Mouse (Mus musculus) thymus, adult 2 months (tissue): ENCODE data around the gene Art1. TPM values are rescaled to one million over a fixed set of nuclear protein-coding genes. Genes with fewer than 3 reads are reported as not detected.

Source experiments
- DNase-seq: peaks from one replicate; pipeline ENCODE4 v3.0.0; 2021
- H3K27ac ChIP-seq: fragments of 200-500 bp; 2 replicates; pipeline ENCODE4 v1.5.1; 2012; ENCODE audit warnings: low read length, control low read depth; ENCODE audit not compliant: control insufficient read depth, insufficient read depth
- H3K27me3 ChIP-seq: fragments of 200-500 bp; 2 replicates; pipeline ENCODE4 v1.6.1; 2012; ENCODE audit warnings: mild to moderate bottlenecking, low read length, moderate library complexity, mixed read lengths; ENCODE audit not compliant: control insufficient read depth, insufficient read depth
- H3K36me3 ChIP-seq: fragments of 200-500 bp; 2 replicates; pipeline ENCODE4 v1.6.1; 2012; ENCODE audit warnings: mild to moderate bottlenecking, low read length, moderate library complexity; ENCODE audit not compliant: control insufficient read depth, insufficient read depth
- H3K4me1 ChIP-seq: fragments of 200-500 bp; replicated peaks from 2 replicates; pipeline ENCODE4 v1.6.1; 2012; ENCODE audit warnings: low read length; ENCODE audit not compliant: control insufficient read depth, insufficient read depth
- H3K4me3 ChIP-seq: fragments of 200-500 bp; 2 replicates; pipeline ENCODE4 v1.5.1; 2012; ENCODE audit warnings: mild to moderate bottlenecking, low read length, control low read depth, moderate library complexity; ENCODE audit not compliant: control insufficient read depth, insufficient read depth
- CTCF ChIP-seq: fragments of 200-500 bp; IDR thresholded peaks from 2 replicates; pipeline ENCODE4 v1.5.1; 2012; ENCODE audit warnings: mild to moderate bottlenecking, control low read depth, low read length, moderate library complexity, borderline replicate concordance; ENCODE audit not compliant: control insufficient read depth, poor library complexity, insufficient read depth; ENCODE audit errors: extremely low read depth
- POLR2A ChIP-seq: fragments of 200-500 bp; IDR thresholded peaks from 2 replicates; pipeline ENCODE4 v1.6.1; 2012; ENCODE audit warnings: mild to moderate bottlenecking, low read length, control low read depth, moderate library complexity; ENCODE audit not compliant: control insufficient read depth, poor library complexity, insufficient read depth; ENCODE audit errors: extremely low read depth
- WGBS: fragments of 180-500 bp; shearing (Covaris S2); methylation state at CpG from one replicate; pipeline ENCODE4 v1.1.7; 2018; 5-methylcytosine and 5-hydroxymethylcytosine counted together
- polyA plus RNA-seq: library from polyadenylated mRNA; depleted of rRNA; stranded (reverse); fragments of >200 nt; gene quantifications from 2 replicates; pipeline ENCODE4 v1.2.3, GENCODE M21; 2012; rRNA removed

Gene Art1
- polyA plus RNA-seq, 1 experiment = 23.7 TPM

DNA sequence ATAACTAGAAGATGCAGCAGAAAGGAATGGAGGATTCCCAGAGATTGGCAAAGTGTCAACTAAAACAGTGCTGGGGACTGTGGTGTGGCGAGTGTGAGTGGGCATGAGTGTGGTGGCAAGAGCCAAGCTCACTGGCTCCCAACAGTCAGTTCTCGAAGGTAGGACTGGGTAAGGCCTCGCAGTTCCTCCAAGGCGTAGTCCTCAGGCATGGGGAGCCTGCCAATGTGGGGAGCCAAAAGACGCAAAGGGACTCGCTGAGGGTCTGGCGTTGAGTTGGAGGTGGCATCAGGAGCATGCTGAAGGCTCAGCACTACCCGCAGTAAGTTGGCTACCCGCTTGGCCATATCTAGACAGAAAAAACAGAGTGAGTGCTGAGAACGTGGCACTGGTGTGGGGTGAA is 18.8 kb downstream of the Art1 start:
- no peak overlapping the region for H3K27ac ChIP-seq
- no peaks in the 10 kb centered on the region for H3K4me1 ChIP-seq
- no peaks in the 10 kb centered on the region for H3K27me3 ChIP-seq
- no peak for DNase-seq
- TF ChIP-seq CTCF (no peak), POLR2A (no peak)
- 96% methylated on average over 10 of the region's 10 CpGs for WGBS
- H3K36me3 ChIP-seq = peaks cover 63% of the 10 kb centered on the region
- no peak overlapping the region for H3K4me3 ChIP-seq

- TF ChIP-seq POLR2A (no peak), CTCF (no peak)
- WGBS = 94% methylated on average over 4 of the region's 4 CpGs
- no peaks in the 10 kb centered on the region for H3K27me3 ChIP-seq
- H3K36me3 ChIP-seq = peaks cover 61% of the 10 kb centered on the region
- DNase-seq = no peak
- no peak overlapping the region for H3K27ac ChIP-seq
- H3K4me1 ChIP-seq = no peaks in the 10 kb centered on the region
- H3K4me3 ChIP-seq = no peak overlapping the region
These were observed 30.9 kb downstream of the Art1 start for GRCm38 (mm10) chr7:102132395-102132794.

- 98% methylated on average over 1 of the region's 1 CpGs for WGBS
- Histone ChIP-seq H3K27ac (no peak overlapping the region), H3K27me3 (no peaks in the 10 kb centered on the region), H3K4me3 (no peak overlapping the region), H3K36me3 (peaks cover 55% of the 10 kb centered on the region), H3K4me1 (no peaks in the 10 kb centered on the region)
- peak; percentile 60 for DNase-seq
- TF ChIP-seq POLR2A (no peak), CTCF (no peak)
These were observed 35.9 kb downstream of the Art1 start for GRCm38 (mm10) chr7:102137464-102137863.

- Histone ChIP-seq H3K4me1 (no peaks in the 10 kb centered on the region), H3K36me3 (peaks cover 51% of the 10 kb centered on the region)
- WGBS = 97% methylated on average over 5 of the region's 5 CpGs
These were observed 36.4 kb downstream of the Art1 start for GRCm38 (mm10) chr7:102137898-102138297.

DNA sequence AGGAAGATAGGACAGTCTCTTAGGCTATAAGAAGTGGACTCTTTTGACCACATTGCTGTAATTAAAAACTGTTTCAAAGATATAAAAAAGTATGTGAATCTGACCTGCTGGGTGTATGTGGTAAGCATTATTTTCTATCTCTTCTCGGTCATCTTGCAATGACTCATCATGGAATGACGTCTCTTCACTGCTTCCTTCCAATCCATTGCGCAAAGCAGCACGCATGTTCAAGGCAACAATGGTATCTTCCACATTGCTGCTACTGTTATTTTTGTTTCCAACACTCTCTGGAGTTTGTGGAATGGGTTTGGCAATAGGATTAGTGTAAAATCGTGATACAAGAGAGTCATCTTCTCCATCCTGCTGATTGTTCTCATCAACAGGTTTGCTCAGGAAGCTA is 52.1 kb downstream of the Art1 start:
- 97% methylated on average over 5 of the region's 5 CpGs for WGBS
- DNase-seq = no peak
- H3K4me1 ChIP-seq = no peaks in the 10 kb centered on the region
- TF ChIP-seq CTCF = no peak
- H3K36me3 ChIP-seq = peaks cover 61% of the 10 kb centered on the region
- no peaks in the 10 kb centered on the region for H3K27me3 ChIP-seq
- no peak overlapping the region for H3K27ac ChIP-seq
- no peak overlapping the region for H3K4me3 ChIP-seq

More at GRCm38 (mm10) chr7:102137898-102138297, 36.4 kb downstream of the Art1 start:
- TF ChIP-seq POLR2A = no peak
- no peak for TF ChIP-seq CTCF
- no peaks in the 10 kb centered on the region for H3K27me3 ChIP-seq
- no peak overlapping the region for H3K4me3 ChIP-seq
- DNase-seq = no peak
- H3K27ac ChIP-seq = no peak overlapping the region

Other genes with a start within 250 kb of the Art1 start
- gene Folr2, start 244.5 kb upstream of the Art1 start, polyA plus RNA-seq = 6.4 and 9.3 TPM in 2 replicates
- 77.1 and 103 TPM in 2 replicates for gene Anapc15, start 238.0 kb upstream of the Art1 start, polyA plus RNA-seq
- gene Folr1, start 231.0 kb upstream of the Art1 start, polyA plus RNA-seq = 0.70 and 0.86 TPM in 2 replicates
- gene Lamtor1, start 195.8 kb upstream of the Art1 start, polyA plus RNA-seq = 235 and 239 TPM in 2 replicates
- gene Tomt, start 195.4 kb upstream of the Art1 start, polyA plus RNA-seq = 0.08 and 0.20 TPM in 2 replicates
- 4.0 and 6.2 TPM in 2 replicates for gene Lrrc51, start 167.8 kb upstream of the Art1 start, polyA plus RNA-seq
- gene Numa1, start 167.6 kb upstream of the Art1 start, polyA plus RNA-seq = 166 and 186 TPM in 2 replicates
- 57.9 and 80.7 TPM in 2 replicates for gene Il18bp, start 83.1 kb upstream of the Art1 start, polyA plus RNA-seq
- 41.0 and 42.1 TPM in 2 replicates for gene Rnf121, start 36.3 kb upstream of the Art1 start, polyA plus RNA-seq
- 47.7 and 54.3 TPM in 2 replicates for gene Xndc1, start 36.2 kb upstream of the Art1 start, polyA plus RNA-seq
- 11.9 and 12.1 TPM in 2 replicates for gene Xntrpc, start 36.0 kb upstream of the Art1 start, polyA plus RNA-seq
- 0.61 and 0.92 TPM in 2 replicates for gene Trpc2, start 18.6 kb upstream of the Art1 start, polyA plus RNA-seq
- gene Art5, start 7.7 kb downstream of the Art1 start, polyA plus RNA-seq = 2.4 and 3.7 TPM in 2 replicates
- 1.7 and 1.8 TPM in 2 replicates for gene Chrna10, start 15.1 kb downstream of the Art1 start, polyA plus RNA-seq
- 23.7 and 28.1 TPM in 2 replicates for gene Nup98, start 108.4 kb downstream of the Art1 start, polyA plus RNA-seq
- 99.7 and 131 TPM in 2 replicates for gene Pgap2, start 108.5 kb downstream of the Art1 start, polyA plus RNA-seq
- 221 and 282 TPM in 2 replicates for gene Rhog, start 154.3 kb downstream of the Art1 start, polyA plus RNA-seq
- gene Stim1, start 166.1 kb downstream of the Art1 start, polyA plus RNA-seq = 98.6 and 107 TPM in 2 replicates